Mouse (Mus musculus) left cerebral cortex, postnatal 4 days (tissue): ENCODE data around the gene Map3k14. TPM values are rescaled to one million over a fixed set of nuclear protein-coding genes. Genes with fewer than 3 reads are reported as not detected.

Experiments used
- DNase-seq: peaks from one replicate; pipeline ENCODE4 v3.0.0-alpha.2; 2022
- intact Hi-C: fragments of 180-260 bp; cut with DNase I; formaldehyde crosslinking; loops from one replicate; pipeline ENCODE4 v1.15.1; 2025
- total RNA-seq, 2 experiments: library from RNA; stranded (reverse); gene quantifications; 2 replicates each; pipeline ENCODE4 v1.2.3; 2021

The Map3k14 gene
- total RNA-seq, 2 experiments from 2014 or later, result 3.7 to 4.3 TPM

- no peak for DNase-seq
- intact Hi-C loops, result no loop called here
Measured at GRCm38 (mm10) chr11:103219259-103219658, 48.0 kb downstream of the Map3k14 start.

- DNase-seq, result no peak
- intact Hi-C loops, result no loop called here
Measured at GRCm38 (mm10) chr11:103218517-103218901, 48.8 kb downstream of the Map3k14 start.

- intact Hi-C loops, result no loop called here
- DNase-seq, result peak; percentile 77
Measured at GRCm38 (mm10) chr11:103217790-103218516, 49.3 kb downstream of the Map3k14 start, which contains the start of gene Spata32. Gene Spata32 (minus strand): TSS chr11:103218432.

GRCm38 (mm10) chr11:103215355-103215754 is 51.9 kb downstream of the Map3k14 start:
- intact Hi-C loops, result no loop called here
- no peak for DNase-seq

- intact Hi-C loops, result no loop called here
- no peak for DNase-seq
Measured at GRCm38 (mm10) chr11:103213712-103214111, 53.6 kb downstream of the Map3k14 start.

- DNase-seq, result no peak
Measured at GRCm38 (mm10) chr11:103210291-103210690, 57.0 kb downstream of the Map3k14 start.

GRCm38 (mm10) chr11:103208458-103208857 is 58.8 kb downstream of the Map3k14 start, which contains the start of gene 1700023F06Rik:
Gene 1700023F06Rik (minus strand): TSS chr11:103208558.
- DNase-seq, result no peak
- intact Hi-C loops, result no loop called here

More at GRCm38 (mm10) chr11:103210291-103210690, 57.0 kb downstream of the Map3k14 start:
- intact Hi-C loops, result no loop called here

GRCm38 (mm10) chr11:103206203-103206602 is 61.1 kb downstream of the Map3k14 start:
- intact Hi-C loops, result no loop called here
- DNase-seq, result no peak

GRCm38 (mm10) chr11:103202376-103202775 is 64.9 kb downstream of the Map3k14 start:
- intact Hi-C loops, result no loop called here
- DNase-seq, result no peak

- intact Hi-C loops, result no loop called here
- peak; percentile 83 for DNase-seq
Measured at GRCm38 (mm10) chr11:103201664-103202063, 65.6 kb downstream of the Map3k14 start.

GRCm38 (mm10) chr11:103198911-103199803 is 68.1 kb downstream of the Map3k14 start:
- intact Hi-C loops, result no loop called here
- peak; percentile 69 for DNase-seq

- intact Hi-C loops, result no loop called here
Measured at GRCm38 (mm10) chr11:103198339-103198738, 68.9 kb downstream of the Map3k14 start.

GRCm38 (mm10) chr11:103197340-103197739 is 69.9 kb downstream of the Map3k14 start:
- intact Hi-C loops, result no loop called here
- DNase-seq, result no peak

More at GRCm38 (mm10) chr11:103198339-103198738, 68.9 kb downstream of the Map3k14 start:
- no peak for DNase-seq

GRCm38 (mm10) chr11:103195656-103196055 is 71.6 kb downstream of the Map3k14 start:
- DNase-seq, result no peak
- intact Hi-C loops, result no loop called here

- intact Hi-C loops, result no loop called here
- DNase-seq, result peak; percentile 13
Measured at GRCm38 (mm10) chr11:103195236-103195635, 72.0 kb downstream of the Map3k14 start.

GRCm38 (mm10) chr11:103193825-103194168 is 73.5 kb downstream of the Map3k14 start:
- intact Hi-C loops, result no loop called here
- DNase-seq, result no peak

GRCm38 (mm10) chr11:103192956-103193824 is 74.1 kb downstream of the Map3k14 start:
- intact Hi-C loops, result no loop called here

GRCm38 (mm10) chr11:103192230-103192955 is 74.9 kb downstream of the Map3k14 start:
- intact Hi-C loops, result no loop called here
- DNase-seq, result peak; percentile 39

More at GRCm38 (mm10) chr11:103192956-103193824, 74.1 kb downstream of the Map3k14 start:
- peak; percentile 57 for DNase-seq

- intact Hi-C loops, result no loop called here
- peak; percentile 62 for DNase-seq
Measured at GRCm38 (mm10) chr11:103184891-103185290, 82.4 kb downstream of the Map3k14 start.

GRCm38 (mm10) chr11:103181911-103182310 is 85.4 kb downstream of the Map3k14 start:
- intact Hi-C loops, result no loop called here
- no peak for DNase-seq
